Mouse (Mus musculus) stomach, embryonic 15.5 days (tissue): Measurements from ENCODE around the gene Gm30302. TPM values are rescaled to one million over a fixed set of nuclear protein-coding genes. Genes with fewer than 3 reads are reported as not detected.

Experiments
- ATAC-seq: fragments of 200-750 bp; cut with Nextera tagmentation; 2 replicates; pipeline ENCODE4 v1.8.0; 2017; ENCODE audit warnings: low read depth, moderate number of reproducible peaks, moderate TSS enrichment; ENCODE audit not compliant: insufficient read depth, low FRiP score
- H3K27ac ChIP-seq: fragments of 300-500 bp; sonication (generic); 2 replicates; pipeline ENCODE4 v1.5.1; 2015; ENCODE audit warnings: mild to moderate bottlenecking, inconsistent platforms
- H3K27me3 ChIP-seq: fragments of 300-500 bp; sonication (generic); replicated peaks from 2 replicates; pipeline ENCODE4 v1.6.1; 2015; ENCODE audit warnings: inconsistent platforms
- H3K36me3 ChIP-seq: fragments of 300-500 bp; sonication (generic); 2 replicates; pipeline ENCODE4 v1.6.1; 2015; ENCODE audit warnings: inconsistent platforms
- H3K4me1 ChIP-seq: fragments of 300-500 bp; sonication (generic); 2 replicates; pipeline ENCODE4 v1.6.1; 2015; ENCODE audit warnings: inconsistent platforms
- H3K4me2 ChIP-seq: fragments of 300-500 bp; sonication (generic); 2 replicates; pipeline ENCODE4 v1.6.1; 2015; ENCODE audit warnings: mild to moderate bottlenecking, inconsistent platforms
- H3K4me3 ChIP-seq: fragments of 300-500 bp; sonication (generic); replicated peaks from 2 replicates; pipeline ENCODE4 v1.5.1; 2015; ENCODE audit warnings: inconsistent platforms
- H3K9ac ChIP-seq: fragments of 300-500 bp; sonication (generic); 2 replicates; pipeline ENCODE4 v1.6.1; 2015; ENCODE audit warnings: inconsistent platforms
- H3K9me3 ChIP-seq: fragments of 300-500 bp; sonication (generic); 2 replicates; pipeline ENCODE4 v1.6.1; 2016; ENCODE audit warnings: inconsistent platforms
- WGBS: fragments of 180-500 bp; shearing (Covaris S2); methylation state at CpG from one replicate; pipeline ENCODE4 v1.1.7; 2015; 5-methylcytosine and 5-hydroxymethylcytosine counted together
- polyA plus RNA-seq: library from polyadenylated mRNA; unstranded; fragments of >200 nt; fragmentation: Nextera tagmentation; extraction: Ambion mirVana; gene quantifications from 2 replicates; pipeline ENCODE4 v1.2.1, GENCODE M21; 2015

The Gm30302 gene
- not detected in 2 replicates for polyA plus RNA-seq

GRCm38 (mm10) chr13:49798901-49799300, at the start of gene Gm30302:
Gm30302 (minus strand) TSS chr13:49799001.
- Histone ChIP-seq H3K27me3 (no peaks in the 10 kb centered on the region), H3K27ac (no peak within 1 kb of the TSS), H3K9ac (no peak within 1 kb of the TSS), H3K36me3 (no peaks in the 10 kb centered on the region), H3K9me3 (no peaks in the 10 kb centered on the region), H3K4me3 (no peak within 1 kb of the TSS), H3K4me1 (no peaks in the 10 kb centered on the region), H3K4me2 (no peak within 1 kb of the TSS)
- ATAC-seq = no peak
- WGBS = 86% methylated on average over 1 of the region's 1 CpGs

- Histone ChIP-seq H3K4me3 (no peak overlapping the region), H3K9ac (no peak overlapping the region), H3K27ac (no peak overlapping the region), H3K4me1 (no peaks in the 10 kb centered on the region), H3K27me3 (no peaks in the 10 kb centered on the region), H3K9me3 (no peaks in the 10 kb centered on the region), H3K36me3 (no peaks in the 10 kb centered on the region), H3K4me2 (no peak overlapping the region)
- no peak for ATAC-seq
- WGBS = 28% methylated on average over 3 of the region's 3 CpGs
Measured at GRCm38 (mm10) chr13:49846751-49847150, 48.0 kb upstream of the Gm30302 start.

GRCm38 (mm10) chr13:49846141-49846540, 47.3 kb upstream of the Gm30302 start:
- WGBS = 72% methylated on average over 3 of the region's 3 CpGs

GRCm38 (mm10) chr13:49845663-49846062, 46.9 kb upstream of the Gm30302 start:
- no peak for ATAC-seq
- no peaks in the 10 kb centered on the region for H3K4me1 ChIP-seq
- 90% methylated on average over 3 of the region's 3 CpGs for WGBS

More at GRCm38 (mm10) chr13:49846141-49846540, 47.3 kb upstream of the Gm30302 start:
- Histone ChIP-seq H3K4me3 (no peak overlapping the region), H3K27me3 (no peaks in the 10 kb centered on the region), H3K36me3 (no peaks in the 10 kb centered on the region), H3K9me3 (no peaks in the 10 kb centered on the region), H3K9ac (no peak overlapping the region), H3K4me2 (no peak overlapping the region), H3K4me1 (no peaks in the 10 kb centered on the region), H3K27ac (no peak overlapping the region)
- ATAC-seq = no peak

GRCm38 (mm10) chr13:49844071-49844470, 45.3 kb upstream of the Gm30302 start:
- ATAC-seq = no peak
- H3K9me3 ChIP-seq = no peaks in the 10 kb centered on the region

More at GRCm38 (mm10) chr13:49845663-49846062, 46.9 kb upstream of the Gm30302 start:
- H3K9ac ChIP-seq = no peak overlapping the region
- no peak overlapping the region for H3K27ac ChIP-seq
- no peaks in the 10 kb centered on the region for H3K36me3 ChIP-seq
- H3K27me3 ChIP-seq = no peaks in the 10 kb centered on the region
- no peak overlapping the region for H3K4me3 ChIP-seq
- no peak overlapping the region for H3K4me2 ChIP-seq
- no peaks in the 10 kb centered on the region for H3K9me3 ChIP-seq

GRCm38 (mm10) chr13:49841186-49841585, 42.4 kb upstream of the Gm30302 start:
- Histone ChIP-seq H3K36me3 (no peaks in the 10 kb centered on the region), H3K9me3 (no peaks in the 10 kb centered on the region), H3K4me3 (no peak overlapping the region), H3K4me2 (no peak overlapping the region), H3K4me1 (no peaks in the 10 kb centered on the region), H3K9ac (no peak overlapping the region), H3K27ac (no peak overlapping the region), H3K27me3 (no peaks in the 10 kb centered on the region)
- no peak for ATAC-seq

More at GRCm38 (mm10) chr13:49844071-49844470, 45.3 kb upstream of the Gm30302 start:
- Histone ChIP-seq H3K27ac (no peak overlapping the region), H3K36me3 (no peaks in the 10 kb centered on the region), H3K4me3 (no peak overlapping the region), H3K27me3 (no peaks in the 10 kb centered on the region), H3K4me1 (no peaks in the 10 kb centered on the region), H3K4me2 (no peak overlapping the region), H3K9ac (no peak overlapping the region)
- WGBS = 84% methylated on average over 5 of the region's 5 CpGs

GRCm38 (mm10) chr13:49830355-49830754, 31.6 kb upstream of the Gm30302 start:
- H3K27me3 ChIP-seq = no peaks in the 10 kb centered on the region
- WGBS = 82% methylated on average over 3 of the region's 3 CpGs
- no peak overlapping the region for H3K27ac ChIP-seq
- H3K4me2 ChIP-seq = no peak overlapping the region
- no peak for ATAC-seq
- no peak overlapping the region for H3K9ac ChIP-seq
- no peak overlapping the region for H3K4me3 ChIP-seq
- H3K4me1 ChIP-seq = no peaks in the 10 kb centered on the region
- no peaks in the 10 kb centered on the region for H3K9me3 ChIP-seq
- H3K36me3 ChIP-seq = no peaks in the 10 kb centered on the region

- Histone ChIP-seq H3K4me1 (no peaks in the 10 kb centered on the region), H3K27me3 (no peaks in the 10 kb centered on the region), H3K27ac (no peak overlapping the region), H3K36me3 (no peaks in the 10 kb centered on the region), H3K4me2 (no peak overlapping the region), H3K9ac (no peak overlapping the region), H3K4me3 (no peak overlapping the region), H3K9me3 (no peaks in the 10 kb centered on the region)
- ATAC-seq = no peak
- WGBS = 79% methylated on average over 4 of the region's 4 CpGs
Measured at GRCm38 (mm10) chr13:49825300-49825699, 26.5 kb upstream of the Gm30302 start.

- no peaks in the 10 kb centered on the region for H3K9me3 ChIP-seq
- no peaks in the 10 kb centered on the region for H3K36me3 ChIP-seq
Measured at GRCm38 (mm10) chr13:49814958-49815357, 16.2 kb upstream of the Gm30302 start.

GRCm38 (mm10) chr13:49814420-49814819, 15.6 kb upstream of the Gm30302 start:
- Histone ChIP-seq H3K4me1 (no peaks in the 10 kb centered on the region), H3K9ac (no peak overlapping the region), H3K4me3 (no peak overlapping the region), H3K36me3 (no peaks in the 10 kb centered on the region), H3K4me2 (no peak overlapping the region), H3K9me3 (no peaks in the 10 kb centered on the region), H3K27ac (no peak overlapping the region), H3K27me3 (no peaks in the 10 kb centered on the region)
- 90% methylated on average over 4 of the region's 4 CpGs for WGBS
- ATAC-seq = no peak

More at GRCm38 (mm10) chr13:49814958-49815357, 16.2 kb upstream of the Gm30302 start:
- Histone ChIP-seq H3K27me3 (no peaks in the 10 kb centered on the region), H3K4me1 (no peaks in the 10 kb centered on the region), H3K4me3 (no peak overlapping the region), H3K9ac (no peak overlapping the region), H3K4me2 (no peak overlapping the region), H3K27ac (no peak overlapping the region)
- 80% methylated on average over 3 of the region's 3 CpGs for WGBS
- no peak for ATAC-seq

GRCm38 (mm10) chr13:49807146-49807545, 8.3 kb upstream of the Gm30302 start:
- no peak for ATAC-seq

GRCm38 (mm10) chr13:49788563-49789393, 10.0 kb downstream of the Gm30302 start:
- no peak for ATAC-seq
- Histone ChIP-seq H3K9ac (no peak overlapping the region), H3K4me1 (no peaks in the 10 kb centered on the region), H3K4me3 (no peak overlapping the region), H3K27ac (no peak overlapping the region), H3K36me3 (no peaks in the 10 kb centered on the region), H3K9me3 (no peaks in the 10 kb centered on the region), H3K4me2 (no peak overlapping the region), H3K27me3 (no peaks in the 10 kb centered on the region)
- WGBS = 34% methylated on average over 5 of the region's 5 CpGs

More at GRCm38 (mm10) chr13:49807146-49807545, 8.3 kb upstream of the Gm30302 start:
- Histone ChIP-seq H3K27ac (no peak overlapping the region), H3K9me3 (no peaks in the 10 kb centered on the region), H3K9ac (no peak overlapping the region), H3K36me3 (no peaks in the 10 kb centered on the region), H3K4me1 (no peaks in the 10 kb centered on the region), H3K27me3 (no peaks in the 10 kb centered on the region), H3K4me3 (no peak overlapping the region), H3K4me2 (no peak overlapping the region)
- 48% methylated on average over 1 of the region's 1 CpGs for WGBS
